8 mouse cellular contexts compared by ENCODE assay signal in the genomic region with DNA sequence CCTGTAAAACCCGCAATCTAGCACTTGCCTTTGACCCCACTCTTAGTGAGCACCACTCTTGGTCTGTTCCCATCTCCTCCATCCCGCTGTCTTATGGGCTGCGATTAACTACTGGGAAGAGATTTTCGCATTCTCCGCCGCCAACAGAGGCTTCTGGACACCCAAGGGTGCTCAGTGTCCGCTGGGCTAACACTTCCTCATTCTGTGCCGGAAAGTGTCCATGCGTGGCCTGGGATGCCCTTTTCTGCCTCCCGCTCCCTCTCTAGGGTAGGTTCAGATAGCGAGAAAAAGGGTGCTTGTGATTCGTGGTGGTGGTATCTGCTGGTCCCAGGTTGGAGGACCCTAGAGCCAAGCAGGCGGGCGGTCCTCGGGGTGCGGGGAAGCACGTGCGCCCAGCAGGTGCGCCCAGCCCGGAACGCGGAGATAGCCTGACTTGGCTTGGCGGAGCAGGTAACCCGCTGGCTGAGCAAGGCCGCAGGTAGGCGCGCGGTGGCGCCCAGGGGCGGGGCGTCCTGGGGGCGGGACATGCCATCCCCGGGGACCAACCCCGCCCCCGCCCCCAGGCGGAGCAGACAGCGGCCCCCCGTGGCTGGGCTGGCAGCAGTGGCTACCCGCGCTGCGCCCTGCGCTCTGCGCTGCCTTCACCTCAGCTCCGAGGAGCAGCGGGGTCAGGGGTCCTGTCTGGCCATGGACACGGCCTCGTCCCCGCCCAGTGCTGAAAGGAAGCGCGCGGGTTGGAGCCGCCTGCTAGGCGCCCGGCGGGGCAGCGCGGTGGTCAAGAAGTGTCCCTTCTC. TPM values are rescaled to one million over a fixed set of nuclear protein-coding genes. Genes with fewer than 3 reads are reported as not detected.
DNase-seq lines count a peak whose midpoint lies in the region; ATAC-seq lines count a peak whose summit lies in the region.

No protein-coding gene starts in this region.

- peak; percentile 28; the same call in 1 of the 2 replicates for ATAC-seq in heart, embryonic 15.5 days (replicated peaks; ENCODE audit: insufficient number of reproducible peaks, insufficient read depth, low FRiP score, low read depth)

- H3K4me1 ChIP-seq in heart, embryonic 15.5 days (replicated peaks), result peaks cover 55% of the 10 kb centered on the region

- 6% methylated on average over 51 of the region's 57 CpGs for WGBS in heart, embryonic 15.5 days

- peak overlapping the region; percentile 59 for H3K4me3 ChIP-seq in heart, embryonic 15.5 days

- H3K27me3 ChIP-seq in heart, embryonic 15.5 days, result peaks cover 29% of the 10 kb centered on the region

- peak; percentile 35 to 69 for DNase-seq in urinary bladder, adult 18-20 months (ENCODE audit: low spot score in 2 of 2)
- DNase-seq in urinary bladder, postnatal 10 days (ENCODE audit: low spot score), result no peak
- peak; percentile 82 for DNase-seq in kidney, postnatal 10 days
- DNase-seq in lung, postnatal 36 days, result peak; percentile 89
- DNase-seq in thymus, adult 18-20 months, result peak; percentile 15 to 17
- no peak for DNase-seq in right cerebral cortex, adult 18-20 months
- DNase-seq in layer of hippocampus, adult 9-11 months, result no peak

- no peaks in the 10 kb centered on the region for H3K36me3 ChIP-seq in heart, embryonic 15.5 days

- no peaks in the 10 kb centered on the region for H3K9me3 ChIP-seq in heart, embryonic 15.5 days (replicated peaks)

- H3K27ac ChIP-seq in heart, embryonic 15.5 days, result peak overlapping the region; percentile 94

- H3K9ac ChIP-seq in heart, embryonic 15.5 days, result peak overlapping the region; percentile 69

- peak overlapping the region; percentile 79 for H3K4me2 ChIP-seq in heart, embryonic 15.5 days

RNA-seq across cellular contexts. Expression of a gene that starts 0.7 kb away (rescaled TPM):
- 25.8 and 27.5 TPM in 2 replicates for polyA plus RNA-seq in heart, embryonic 15.5 days (2015; fragmentation: Nextera tagmentation; extraction: Ambion mirVana)

RNA-seq across cellular contexts. Expression of a gene that starts 12.4 kb away (rescaled TPM):
- 3.8 and 4.7 TPM in 2 replicates for polyA plus RNA-seq in heart, embryonic 15.5 days (2015; fragmentation: Nextera tagmentation; extraction: Ambion mirVana)

RNA-seq across cellular contexts. Expression of a gene that starts 37.8 kb away (rescaled TPM):
- 45.7 and 66.2 TPM in 2 replicates for polyA plus RNA-seq in heart, embryonic 15.5 days (2015; fragmentation: Nextera tagmentation; extraction: Ambion mirVana)

RNA-seq across cellular contexts. Expression of a gene that starts 54.3 kb away (rescaled TPM):
- 780 and 813 TPM in 2 replicates for polyA plus RNA-seq in heart, embryonic 15.5 days (2015; fragmentation: Nextera tagmentation; extraction: Ambion mirVana)

Comparison
In these comparisons a context has a peak if more than half of its experiments do, and no peak if none do; other contexts are left out.
1. DNase-seq: peak in urinary bladder, adult 18-20 months (2 of 2), kidney, postnatal 10 days (single experiment), lung, postnatal 36 days (single experiment) and thymus, adult 18-20 months (2 of 2); none in urinary bladder, postnatal 10 days (single experiment), right cerebral cortex, adult 18-20 months (single experiment) and layer of hippocampus, adult 9-11 months (single experiment).